Comparison of ENCODE assay signal across 17 mouse cellular contexts in genomic region chr1:155894382-155894781, GRCm38 (mm10).
"Had no signal": no experiment of that assay in that cellular context is flagged by ENCODE, and none has a peak within 500 bp of the region (broad histone marks: within the 10 kb centered on the region; RNA-seq: fewer than 3 reads in every experiment).

No protein-coding gene starts in this region.

- H3K4me3 ChIP-seq: liver, embryonic 15.5 days; lung, embryonic 15.5 days; midbrain, embryonic 13.5 days; midbrain, embryonic 15.5 days; neural tube, embryonic 12.5 days; stomach, embryonic 15.5 days had no signal

- H3K9me3 ChIP-seq: liver, embryonic 15.5 days; lung, embryonic 15.5 days; midbrain, embryonic 13.5 days; midbrain, embryonic 15.5 days; neural tube, embryonic 12.5 days; stomach, embryonic 15.5 days had no signal

- H3K27ac ChIP-seq: liver, embryonic 15.5 days; lung, embryonic 15.5 days; macrophage; midbrain, embryonic 13.5 days; midbrain, embryonic 15.5 days; neural tube, embryonic 12.5 days; stomach, embryonic 15.5 days; stomach, postnatal 0 days had no signal

- H3K27me3 ChIP-seq: liver, embryonic 15.5 days; lung, embryonic 15.5 days; midbrain, embryonic 13.5 days; midbrain, embryonic 15.5 days; neural tube, embryonic 12.5 days; stomach, embryonic 15.5 days had no signal

- DNase-seq: liver, postnatal 0 days; lung, adult 2 months; lung, postnatal 14 days; lung, postnatal 36 days; right cerebral cortex, postnatal 14 days; thymus, adult 2 months; thymus, postnatal 36 days had no signal

- H3K4me1 ChIP-seq: lung, embryonic 15.5 days; midbrain, embryonic 13.5 days; midbrain, embryonic 15.5 days; neural tube, embryonic 12.5 days; stomach, embryonic 15.5 days had no signal

- ATAC-seq: liver, postnatal 0 days; lung, postnatal 0 days; midbrain, embryonic 13.5 days; midbrain, embryonic 15.5 days had no signal

- H3K4me2 ChIP-seq: liver, embryonic 15.5 days; lung, embryonic 15.5 days; midbrain, embryonic 11.5 days; midbrain, embryonic 13.5 days; midbrain, embryonic 15.5 days; neural tube, embryonic 12.5 days; stomach, embryonic 15.5 days had no signal

- H3K9ac ChIP-seq: liver, embryonic 15.5 days; liver, postnatal 0 days; lung, embryonic 15.5 days; midbrain, embryonic 13.5 days; midbrain, embryonic 15.5 days; neural tube, embryonic 12.5 days; stomach, embryonic 15.5 days had no signal
